Mouse (Mus musculus): Measurements from ENCODE around the gene Ccdc88c. TPM values are rescaled to one million over a fixed set of nuclear protein-coding genes. Genes with fewer than 3 reads are reported as not detected.

Ccdc88c gene
- polyA plus RNA-seq, 1 experiment from 2014 or later, result 4.5 TPM

DNA sequence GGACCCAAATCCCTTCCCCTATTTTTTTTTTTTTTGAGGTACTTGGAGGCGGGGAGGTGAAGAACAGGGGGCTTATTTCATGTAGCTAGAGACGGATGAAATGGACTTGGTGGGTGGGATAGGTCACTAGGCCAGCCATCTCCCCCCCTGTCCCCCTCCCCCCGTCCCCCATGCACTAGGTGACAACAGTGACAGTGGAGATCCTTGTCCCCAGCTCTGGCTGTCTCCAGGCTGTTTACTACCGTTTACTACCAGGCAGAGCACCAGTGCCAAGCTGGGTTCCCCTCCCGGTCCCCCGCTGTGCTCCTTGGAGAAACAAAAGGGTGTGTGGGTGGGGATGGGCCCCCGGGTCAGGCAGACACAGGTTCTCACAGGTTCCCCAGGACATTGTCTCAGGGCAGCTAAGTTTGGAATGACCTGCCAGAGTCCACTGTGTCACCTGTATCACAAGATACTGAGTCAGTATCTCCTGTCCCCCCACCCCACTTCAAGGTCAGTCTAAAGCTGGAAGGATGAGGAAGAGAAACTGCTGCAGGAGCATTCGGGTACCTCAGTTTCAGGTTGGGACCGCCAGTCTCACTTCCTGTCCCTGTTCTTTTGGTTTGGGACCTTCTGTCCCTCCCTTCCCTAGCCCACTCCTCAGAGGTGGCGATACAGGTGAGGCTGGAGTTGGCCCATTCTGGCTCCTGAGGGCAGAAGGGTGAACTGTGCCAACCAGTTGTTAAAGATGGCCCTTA lies 120.4 kb downstream of the Ccdc88c start:
- 23% methylated on average over 10 of the region's 10 CpGs for WGBS
- Histone ChIP-seq H3K4me1 (peaks cover 8% of the 10 kb centered on the region), H3K27me3 (peaks cover 41% of the 10 kb centered on the region), H3K9me3 (no peaks in the 10 kb centered on the region), H3K4me3 (peak overlapping the region; percentile 45), H3K27ac (no peak overlapping the region), H3K4me2 (peak overlapping the region; percentile 76), H3K9ac (peak overlapping the region; percentile 68), H3K36me3 (no peaks in the 10 kb centered on the region)
- no peak for ATAC-seq (ENCODE audit: insufficient number of reproducible peaks, insufficient read depth, low FRiP score, low TSS enrichment, low read depth)

DNA sequence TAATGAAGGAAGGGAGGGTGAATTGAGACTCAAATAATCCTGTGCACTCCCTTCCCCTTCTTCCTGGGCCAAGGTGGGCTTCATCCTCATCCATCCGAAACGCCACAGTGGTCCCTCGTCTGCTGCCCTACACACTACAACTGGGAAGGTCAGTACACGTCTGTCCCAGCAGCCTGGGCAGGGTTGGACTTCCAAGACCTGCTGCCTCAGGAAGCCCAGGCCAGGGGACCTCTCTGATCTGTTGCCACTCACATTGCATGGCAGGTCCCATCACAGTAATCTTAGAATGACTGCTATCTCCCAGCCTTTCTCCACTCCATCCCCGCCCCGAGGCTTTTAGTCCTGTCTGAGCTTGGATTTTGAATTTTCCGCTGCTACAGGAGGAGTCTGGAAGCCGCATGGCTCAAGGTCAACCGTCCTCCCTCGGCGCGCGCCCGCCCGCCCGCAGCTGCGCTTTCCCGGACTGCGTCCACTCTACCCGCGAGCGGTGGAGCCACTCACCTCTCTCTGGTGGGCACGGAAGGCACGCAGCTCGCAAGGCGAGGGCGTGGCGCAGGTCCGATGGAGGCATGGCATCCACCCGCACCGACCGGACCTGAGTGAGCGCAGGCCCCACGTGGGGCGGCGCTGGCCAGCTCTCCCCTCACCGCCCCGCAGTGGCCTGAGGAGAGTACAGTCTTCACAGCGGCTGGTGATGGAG lies 121.1 kb downstream of the Ccdc88c start, which contains the start of gene Gpr68:
TSS of gene Gpr68 (minus strand) at position 601 of the 700 bp plus-strand sequence.
- no peaks in the 10 kb centered on the region for H3K36me3 ChIP-seq
- peak within 1 kb of the TSS; percentile 76 for H3K4me2 ChIP-seq
- no peak within 1 kb of the TSS for H3K27ac ChIP-seq
- H3K4me1 ChIP-seq, result peaks cover 8% of the 10 kb centered on the region
- 5% methylated on average over 39 of the region's 39 CpGs for WGBS
- H3K9ac ChIP-seq, result peak within 1 kb of the TSS; percentile 68
- peak within 1 kb of the TSS; percentile 45 for H3K4me3 ChIP-seq
- no peaks in the 10 kb centered on the region for H3K9me3 ChIP-seq
- ATAC-seq (ENCODE audit: insufficient number of reproducible peaks, insufficient read depth, low FRiP score, low TSS enrichment, low read depth), result no peak
- H3K27me3 ChIP-seq, result peaks cover 46% of the 10 kb centered on the region

DNA sequence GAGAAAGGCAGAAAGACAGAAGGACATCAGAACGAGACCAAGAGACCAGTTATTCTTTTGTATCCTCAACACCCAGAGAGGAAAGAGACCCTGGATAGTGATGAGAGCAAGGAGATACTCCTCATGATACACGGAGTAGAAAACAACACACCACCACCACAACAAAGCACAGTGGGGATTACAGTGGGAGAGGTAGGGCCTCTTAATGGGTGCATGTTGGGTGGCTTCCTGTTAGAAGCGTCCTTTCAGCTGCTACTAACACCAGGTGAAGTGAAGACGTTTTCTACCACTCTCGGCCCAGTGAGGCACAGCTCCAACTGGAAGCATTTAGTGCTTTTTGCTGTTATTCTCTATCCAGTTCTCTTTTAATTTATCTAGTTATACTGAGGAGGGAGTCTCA lies 122.0 kb downstream of the Ccdc88c start:
- H3K9me3 ChIP-seq, result no peaks in the 10 kb centered on the region
- H3K27ac ChIP-seq, result no peak overlapping the region
- peaks cover 8% of the 10 kb centered on the region for H3K4me1 ChIP-seq
- no peaks in the 10 kb centered on the region for H3K36me3 ChIP-seq
- no peak overlapping the region for H3K4me3 ChIP-seq
- no peak overlapping the region for H3K9ac ChIP-seq
- no peak overlapping the region for H3K4me2 ChIP-seq
- 74% methylated on average over 5 of the region's 5 CpGs for WGBS
- ATAC-seq (ENCODE audit: insufficient number of reproducible peaks, insufficient read depth, low FRiP score, low TSS enrichment, low read depth), result no peak
- peaks cover 54% of the 10 kb centered on the region for H3K27me3 ChIP-seq

DNA sequence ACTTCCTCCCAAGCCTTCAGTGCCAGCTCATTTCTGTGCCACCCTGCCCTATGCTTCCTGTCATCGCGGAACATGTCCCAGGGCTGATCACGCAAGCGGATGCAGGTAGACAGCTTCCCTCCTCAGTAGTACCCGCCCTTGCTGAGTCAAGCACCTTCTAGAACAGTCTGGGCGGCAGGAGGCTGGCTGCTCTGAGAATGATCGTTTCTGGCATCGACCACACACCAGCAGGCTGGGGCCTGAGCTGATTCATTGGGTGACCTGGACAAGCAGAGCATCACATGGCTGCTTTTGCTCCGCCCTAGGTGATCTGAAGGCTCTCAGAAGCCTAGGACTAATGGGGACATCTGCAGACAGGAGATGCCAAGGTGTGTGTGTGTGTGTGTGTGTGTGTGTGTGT lies 125.1 kb downstream of the Ccdc88c start:
- H3K27me3 ChIP-seq, result peaks cover 78% of the 10 kb centered on the region
- no peak overlapping the region for H3K4me2 ChIP-seq
- no peaks in the 10 kb centered on the region for H3K9me3 ChIP-seq
- 84% methylated on average over 9 of the region's 9 CpGs for WGBS
- no peak for ATAC-seq (ENCODE audit: insufficient number of reproducible peaks, insufficient read depth, low FRiP score, low TSS enrichment, low read depth)
- H3K4me1 ChIP-seq, result peaks cover 17% of the 10 kb centered on the region
- no peak overlapping the region for H3K4me3 ChIP-seq
- H3K36me3 ChIP-seq, result no peaks in the 10 kb centered on the region
- H3K27ac ChIP-seq, result no peak overlapping the region
- no peak overlapping the region for H3K9ac ChIP-seq

DNA sequence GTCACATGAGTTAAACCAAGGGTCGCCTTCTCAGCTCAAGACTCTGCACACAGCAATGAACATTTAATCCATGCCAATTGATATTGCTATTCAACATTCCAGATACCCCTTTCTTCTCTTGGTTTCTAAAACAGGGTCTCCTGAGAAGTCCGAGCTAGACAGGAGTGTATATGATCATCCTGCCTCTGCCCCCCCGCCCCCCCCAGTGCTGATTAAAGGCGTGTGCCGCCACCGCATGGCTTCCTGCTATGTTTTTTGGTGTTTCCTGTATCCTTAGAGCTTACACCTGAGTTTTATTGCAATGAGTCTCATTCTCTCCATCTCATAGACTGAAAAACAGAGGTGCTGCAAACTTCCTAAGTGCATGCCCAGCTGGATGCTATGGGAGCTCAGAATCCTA lies 127.5 kb downstream of the Ccdc88c start:
- H3K4me3 ChIP-seq, result no peak overlapping the region
- H3K27me3 ChIP-seq, result peaks cover 78% of the 10 kb centered on the region
- no peak for ATAC-seq (ENCODE audit: insufficient number of reproducible peaks, insufficient read depth, low FRiP score, low TSS enrichment, low read depth)
- WGBS, result 73% methylated on average over 6 of the region's 6 CpGs
- no peak overlapping the region for H3K4me2 ChIP-seq
- H3K4me1 ChIP-seq, result peaks cover 20% of the 10 kb centered on the region
- H3K27ac ChIP-seq, result no peak overlapping the region
- H3K9me3 ChIP-seq, result no peaks in the 10 kb centered on the region
- H3K36me3 ChIP-seq, result no peaks in the 10 kb centered on the region
- no peak overlapping the region for H3K9ac ChIP-seq

DNA sequence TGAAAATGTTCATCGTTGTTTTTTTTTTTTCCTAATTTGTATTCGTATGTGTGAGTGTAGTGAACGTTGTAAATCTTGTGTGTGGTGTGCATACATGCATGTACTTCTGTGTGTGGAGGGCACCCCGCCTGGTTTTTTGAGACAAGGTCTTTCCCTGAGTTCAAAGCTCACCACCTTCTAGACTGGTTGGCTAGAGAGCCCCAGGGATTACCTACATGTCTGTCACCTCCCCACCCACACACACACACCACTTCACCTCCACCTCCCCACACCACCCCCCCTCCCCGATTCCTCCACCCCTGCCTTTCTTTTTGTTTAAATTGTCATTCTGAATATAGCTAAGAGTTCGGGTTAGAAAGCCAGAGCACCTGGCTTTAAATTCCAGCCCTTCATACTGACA lies 128.0 kb downstream of the Ccdc88c start:
- no peak overlapping the region for H3K4me2 ChIP-seq
- H3K27me3 ChIP-seq, result peaks cover 78% of the 10 kb centered on the region
- H3K9ac ChIP-seq, result no peak overlapping the region
- no peaks in the 10 kb centered on the region for H3K36me3 ChIP-seq
- no peaks in the 10 kb centered on the region for H3K9me3 ChIP-seq
- ATAC-seq (ENCODE audit: insufficient number of reproducible peaks, insufficient read depth, low FRiP score, low TSS enrichment, low read depth), result no peak
- WGBS, result 74% methylated on average over 6 of the region's 6 CpGs
- no peak overlapping the region for H3K4me3 ChIP-seq
- no peak overlapping the region for H3K27ac ChIP-seq
- peaks cover 20% of the 10 kb centered on the region for H3K4me1 ChIP-seq

DNA sequence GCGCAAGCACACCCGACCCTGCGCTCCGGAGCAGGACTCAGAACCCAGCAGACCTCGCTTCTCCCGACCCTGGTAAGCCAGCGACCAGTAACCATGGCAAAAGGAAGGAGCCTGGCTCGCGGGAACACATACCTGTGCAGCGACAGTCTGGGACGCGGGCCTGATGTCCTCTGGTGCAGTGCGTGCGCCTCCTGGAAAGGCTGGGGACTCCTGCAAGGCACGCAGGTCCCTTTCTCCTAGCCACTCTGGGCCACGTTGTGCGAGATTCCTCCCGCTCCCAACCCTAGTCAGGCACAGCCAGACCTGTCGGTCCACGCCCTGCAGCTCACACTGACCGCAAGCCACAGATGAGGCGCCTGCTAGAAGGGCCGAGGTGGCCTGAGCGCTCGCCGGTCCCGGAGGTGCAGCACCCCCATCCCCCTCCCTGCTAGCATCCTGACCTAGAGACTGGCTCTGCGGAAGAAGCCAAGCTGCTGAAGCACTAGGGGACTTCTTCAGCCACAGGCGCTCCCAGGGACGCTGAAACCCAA lies 129.7 kb downstream of the Ccdc88c start:
- no peak for ATAC-seq (ENCODE audit: insufficient number of reproducible peaks, insufficient read depth, low FRiP score, low TSS enrichment, low read depth)
- WGBS, result under 1% methylated on average over 30 of the region's 30 CpGs
- Histone ChIP-seq H3K36me3 (no peaks in the 10 kb centered on the region), H3K4me2 (peak overlapping the region; percentile 66), H3K9ac (peak overlapping the region; percentile 44; the same call in 1 of the 2 replicates), H3K4me3 (peak overlapping the region; percentile 40), H3K27me3 (peaks cover 77% of the 10 kb centered on the region), H3K9me3 (no peaks in the 10 kb centered on the region), H3K27ac (no peak overlapping the region), H3K4me1 (peaks cover 20% of the 10 kb centered on the region)

DNA sequence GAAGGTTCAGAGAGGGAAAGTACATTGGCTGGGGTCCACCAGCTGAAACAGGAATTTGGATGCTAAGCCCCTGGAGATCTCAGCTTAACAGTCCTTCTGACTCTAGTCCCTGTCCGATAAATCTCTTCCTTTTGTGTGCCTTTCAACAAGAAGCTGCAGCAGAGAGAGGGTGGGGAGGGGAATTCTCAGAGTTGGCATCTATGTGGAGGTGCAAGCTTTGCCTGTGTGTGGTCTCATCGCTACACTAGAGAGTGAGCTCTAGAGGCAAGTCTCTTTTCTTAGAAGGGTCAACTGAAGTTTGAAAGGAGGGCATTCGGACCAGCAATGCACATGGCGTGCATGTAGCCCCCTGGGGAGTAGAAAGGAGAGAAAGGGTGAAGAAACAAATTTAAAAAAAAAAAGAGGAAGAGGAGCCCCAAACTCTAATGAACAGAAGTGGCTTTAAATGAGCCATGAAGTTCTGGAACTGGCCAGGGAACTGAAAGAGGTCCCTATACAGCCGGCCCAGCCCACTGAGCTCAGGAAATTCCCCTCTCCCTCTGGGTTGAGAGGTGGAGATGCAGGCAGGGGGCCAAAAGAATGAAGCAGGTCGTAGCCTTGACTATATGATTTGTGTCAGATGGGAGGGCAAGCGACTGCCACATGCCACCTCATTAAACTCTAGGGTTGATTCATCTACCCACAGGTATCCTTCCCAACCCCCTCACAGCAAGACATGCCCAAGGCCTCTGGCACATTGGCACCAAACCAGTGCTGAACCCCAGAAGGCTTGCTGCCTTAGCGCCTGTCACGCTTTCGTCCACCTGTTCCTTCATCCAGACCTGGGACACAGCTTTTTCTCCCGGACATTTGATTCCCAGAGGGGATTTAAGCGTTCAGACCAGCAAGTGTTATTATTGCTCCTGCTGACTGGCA lies 130.9 kb downstream of the Ccdc88c start:
- Histone ChIP-seq H3K36me3 (no peaks in the 10 kb centered on the region), H3K9ac (no peak overlapping the region), H3K4me3 (peak overlapping the region; percentile 40), H3K4me2 (peak overlapping the region; percentile 66), H3K4me1 (peaks cover 20% of the 10 kb centered on the region), H3K27ac (no peak overlapping the region), H3K27me3 (peaks cover 71% of the 10 kb centered on the region), H3K9me3 (no peaks in the 10 kb centered on the region)
- ATAC-seq (ENCODE audit: insufficient number of reproducible peaks, insufficient read depth, low FRiP score, low TSS enrichment, low read depth), result no peak
- 19% methylated on average over 12 of the region's 12 CpGs for WGBS

DNA sequence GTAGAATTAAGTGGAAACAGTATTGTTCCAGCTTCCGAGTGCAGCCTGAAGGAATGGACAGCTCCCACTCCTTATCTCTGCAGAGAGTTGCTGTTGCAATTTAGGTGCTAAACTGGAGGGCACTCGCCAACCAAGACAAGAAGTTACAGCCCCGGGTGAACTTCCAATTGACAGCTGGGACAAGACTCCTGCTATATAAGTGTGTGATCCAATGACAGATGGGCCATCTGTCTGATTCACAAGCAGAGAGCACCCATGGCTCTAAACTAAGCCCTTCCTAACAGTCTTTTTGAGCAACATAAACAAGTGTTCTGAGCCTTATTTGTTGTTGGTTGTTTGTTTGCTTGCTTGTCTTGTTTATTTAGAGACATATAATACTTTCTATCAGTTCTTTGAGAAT lies 132.2 kb downstream of the Ccdc88c start:
- Histone ChIP-seq H3K4me1 (peaks cover 20% of the 10 kb centered on the region), H3K9me3 (no peaks in the 10 kb centered on the region), H3K27ac (no peak overlapping the region), H3K27me3 (peaks cover 58% of the 10 kb centered on the region), H3K4me3 (no peak overlapping the region), H3K36me3 (no peaks in the 10 kb centered on the region), H3K9ac (no peak overlapping the region), H3K4me2 (no peak overlapping the region)
- ATAC-seq (ENCODE audit: insufficient number of reproducible peaks, insufficient read depth, low FRiP score, low TSS enrichment, low read depth), result no peak
- 48% methylated on average over 3 of the region's 3 CpGs for WGBS

DNA sequence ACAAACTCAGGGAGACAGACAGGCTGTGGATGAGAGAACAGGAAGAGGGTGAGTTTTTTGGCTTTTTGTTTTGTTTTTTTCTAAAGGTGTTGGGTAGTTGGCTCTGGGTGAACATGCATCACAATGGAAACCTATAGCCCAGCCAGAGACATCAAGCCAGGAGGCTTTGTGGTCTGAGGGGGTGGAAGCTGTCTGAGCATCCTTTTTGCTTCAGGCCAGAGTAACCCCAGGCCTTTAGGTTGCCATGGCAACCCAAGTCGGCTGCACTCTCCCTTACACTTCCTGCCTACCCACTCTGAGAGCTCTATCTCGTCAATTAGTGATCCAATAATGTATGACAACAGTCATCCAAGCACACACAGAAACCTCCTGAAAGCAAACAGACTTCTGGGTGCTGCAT lies 133.4 kb downstream of the Ccdc88c start:
- H3K4me1 ChIP-seq, result peaks cover 20% of the 10 kb centered on the region
- H3K27ac ChIP-seq, result no peak overlapping the region
- H3K9me3 ChIP-seq, result no peaks in the 10 kb centered on the region
- no peak for ATAC-seq (ENCODE audit: insufficient number of reproducible peaks, insufficient read depth, low FRiP score, low TSS enrichment, low read depth)
- H3K27me3 ChIP-seq, result peaks cover 47% of the 10 kb centered on the region
- no peak overlapping the region for H3K4me2 ChIP-seq
- no peak overlapping the region for H3K4me3 ChIP-seq
- no peaks in the 10 kb centered on the region for H3K36me3 ChIP-seq
- WGBS, result 6% methylated on average over 2 of the region's 2 CpGs
- H3K9ac ChIP-seq, result no peak overlapping the region

DNA sequence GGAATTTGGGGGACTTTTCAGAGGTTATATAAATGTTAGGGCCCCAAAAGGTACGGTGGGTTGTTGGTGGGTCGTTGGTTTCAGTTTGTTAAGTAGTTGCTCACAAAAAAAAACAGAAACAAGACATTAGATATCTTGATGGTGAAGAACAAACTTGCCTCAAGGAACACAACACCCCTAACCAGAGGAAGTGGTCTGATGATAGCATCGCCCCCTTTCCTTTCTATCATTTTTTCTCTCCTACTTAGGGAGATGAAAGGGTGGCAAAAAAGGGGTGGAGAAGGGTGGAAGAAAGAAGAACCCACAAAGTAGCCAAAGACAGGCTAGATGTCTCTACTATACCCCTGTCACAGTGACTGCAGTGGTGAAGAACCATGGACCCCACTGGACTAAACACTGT lies 138.3 kb downstream of the Ccdc88c start:
- peaks cover 3% of the 10 kb centered on the region; the same call in 1 of the 2 replicates for H3K4me1 ChIP-seq
- ATAC-seq (ENCODE audit: insufficient number of reproducible peaks, insufficient read depth, low FRiP score, low TSS enrichment, low read depth), result no peak
- 69% methylated on average over 3 of the region's 3 CpGs for WGBS

More for the DNA sequence above, 138.3 kb downstream of the Ccdc88c start:
- no peak overlapping the region for H3K9ac ChIP-seq
- no peak overlapping the region for H3K4me3 ChIP-seq
- no peak overlapping the region for H3K4me2 ChIP-seq
- H3K27ac ChIP-seq, result no peak overlapping the region
- no peaks in the 10 kb centered on the region for H3K9me3 ChIP-seq
- no peaks in the 10 kb centered on the region for H3K36me3 ChIP-seq
- H3K27me3 ChIP-seq, result peaks cover 12% of the 10 kb centered on the region
